Mouse (Mus musculus) forebrain, embryonic 14.5 days (tissue): ENCODE data around the gene Dach1. TPM values are rescaled to one million over a fixed set of nuclear protein-coding genes. Genes with fewer than 3 reads are reported as not detected.
A peak's percentile ranks its signal among the peaks of the same experiment; 100 is the strongest.

Source experiments
- ATAC-seq: fragments of 200-750 bp; cut with Nextera tagmentation; 2 replicates; pipeline ENCODE4 v1.8.0; 2017; ENCODE audit warnings: mild to moderate bottlenecking, moderate library complexity
- DNase-seq: peaks from one replicate; pipeline ENCODE4 v3.0.0-alpha.2; 2015; ENCODE audit warnings: low spot score
- H3K27ac ChIP-seq: fragments of 300-500 bp; sonication (generic); 2 replicates; pipeline ENCODE4 v1.5.1; 2014; ENCODE audit warnings: low read depth, mild to moderate bottlenecking, control low read depth, low read length, moderate library complexity
- H3K27me3 ChIP-seq: fragments of 300-500 bp; sonication (generic); replicated peaks from 2 replicates; pipeline ENCODE4 v1.6.1; 2014; ENCODE audit warnings: low read length, control low read depth, mixed read lengths; ENCODE audit not compliant: control insufficient read depth, insufficient read depth
- H3K36me3 ChIP-seq: fragments of 300-500 bp; sonication (generic); 2 replicates; pipeline ENCODE4 v1.6.1; 2014; ENCODE audit warnings: low read length, control low read depth; ENCODE audit not compliant: control insufficient read depth, insufficient read depth
- H3K4me1 ChIP-seq: fragments of 300-500 bp; sonication (generic); 2 replicates; pipeline ENCODE4 v1.6.1; 2014; ENCODE audit warnings: antibody characterized with exemption, low read length, control low read depth; ENCODE audit not compliant: control insufficient read depth, insufficient read depth
- H3K4me2 ChIP-seq: fragments of 300-500 bp; sonication (generic); 2 replicates; pipeline ENCODE4 v1.6.1; 2014; ENCODE audit warnings: mild to moderate bottlenecking, control low read depth, low read length
- H3K4me3 ChIP-seq: fragments of 300-500 bp; sonication (generic); 2 replicates; pipeline ENCODE4 v1.5.1; 2014; ENCODE audit warnings: low read depth, low read length, control low read depth
- H3K9ac ChIP-seq: fragments of 300-500 bp; sonication (generic); 2 replicates; pipeline ENCODE4 v1.6.1; 2014; ENCODE audit warnings: mild to moderate bottlenecking, low read length, control low read depth, moderate library complexity
- H3K9me3 ChIP-seq: fragments of 300-500 bp; sonication (generic); replicated peaks from 2 replicates; pipeline ENCODE4 v1.6.1; 2016; ENCODE audit warnings: low read length, control low read depth, mixed read lengths; ENCODE audit not compliant: control insufficient read depth
- WGBS: fragments of 180-500 bp; shearing (Covaris S2); extraction: QIAGEN DNeasy Blood & Tissue Kit; methylation state at CpG from one replicate; pipeline ENCODE4 v1.1.7; 2014; 5-methylcytosine and 5-hydroxymethylcytosine counted together
- polyA plus RNA-seq: library from polyadenylated mRNA; unstranded; fragments of >200 nt; fragmentation: Nextera tagmentation; extraction: Ambion mirVana; gene quantifications from 2 replicates; pipeline ENCODE4 v1.2.1, GENCODE M21; 2014

The Dach1 gene
- polyA plus RNA-seq, 1 experiment from 2014 or later: 10.8 TPM

- H3K4me1 ChIP-seq: no peaks in the 10 kb centered on the region
- no peak overlapping the region for H3K4me2 ChIP-seq
- no peak for ATAC-seq
- no peaks in the 10 kb centered on the region for H3K36me3 ChIP-seq
- H3K9me3 ChIP-seq: no peaks in the 10 kb centered on the region
- H3K27me3 ChIP-seq: no peaks in the 10 kb centered on the region
- no peak overlapping the region for H3K9ac ChIP-seq
- no peak overlapping the region for H3K27ac ChIP-seq
- no peak overlapping the region for H3K4me3 ChIP-seq
- 66% methylated on average over 2 of the region's 2 CpGs for WGBS
- no peak for DNase-seq
Observed at GRCm38 (mm10) chr14:98087355-98087754, 82.2 kb downstream of the Dach1 start.

- H3K27ac ChIP-seq: no peak overlapping the region
- H3K36me3 ChIP-seq: no peaks in the 10 kb centered on the region
- H3K27me3 ChIP-seq: no peaks in the 10 kb centered on the region
- WGBS: 85% methylated on average over 4 of the region's 4 CpGs
- no peak for DNase-seq
- no peak overlapping the region for H3K9ac ChIP-seq
- H3K4me1 ChIP-seq: no peaks in the 10 kb centered on the region
- H3K9me3 ChIP-seq: no peaks in the 10 kb centered on the region
- H3K4me2 ChIP-seq: no peak overlapping the region
- H3K4me3 ChIP-seq: no peak overlapping the region
- ATAC-seq: no peak
Observed at GRCm38 (mm10) chr14:98086794-98087193, 82.8 kb downstream of the Dach1 start.

GRCm38 (mm10) chr14:98085141-98085540 lies 84.4 kb downstream of the Dach1 start:
- Histone ChIP-seq H3K36me3 (no peaks in the 10 kb centered on the region), H3K27me3 (peaks cover under 1% of the 10 kb centered on the region; the same call in 1 of the 2 replicates), H3K27ac (no peak overlapping the region), H3K9ac (no peak overlapping the region), H3K9me3 (no peaks in the 10 kb centered on the region), H3K4me2 (no peak overlapping the region), H3K4me1 (no peaks in the 10 kb centered on the region; the same call in none of the 2 replicates), H3K4me3 (no peak overlapping the region)
- DNase-seq (no peak), ATAC-seq (no peak)
- WGBS: 76% methylated on average over 5 of the region's 5 CpGs

- H3K27me3 ChIP-seq: peaks cover 3% of the 10 kb centered on the region; the same call in 1 of the 2 replicates
- WGBS: 39% methylated on average over 1 of the region's 1 CpGs
- no peaks in the 10 kb centered on the region for H3K36me3 ChIP-seq
- no peak overlapping the region for H3K4me3 ChIP-seq
- no peak for ATAC-seq
- no peaks in the 10 kb centered on the region for H3K9me3 ChIP-seq
- no peak for DNase-seq
- no peaks in the 10 kb centered on the region; the same call in none of the 2 replicates for H3K4me1 ChIP-seq
- H3K27ac ChIP-seq: no peak overlapping the region
- H3K9ac ChIP-seq: no peak overlapping the region
- no peak overlapping the region for H3K4me2 ChIP-seq
Observed at GRCm38 (mm10) chr14:98084720-98085119, 84.8 kb downstream of the Dach1 start.

- H3K9ac ChIP-seq: no peak overlapping the region
- H3K27me3 ChIP-seq: peaks cover 3% of the 10 kb centered on the region; the same call in 1 of the 2 replicates
- no peak for DNase-seq
- WGBS: 16% methylated on average over 1 of the region's 1 CpGs
- no peak overlapping the region for H3K27ac ChIP-seq
- no peak overlapping the region for H3K4me3 ChIP-seq
- ATAC-seq: no peak
- no peaks in the 10 kb centered on the region for H3K9me3 ChIP-seq
- H3K36me3 ChIP-seq: no peaks in the 10 kb centered on the region
- no peak overlapping the region for H3K4me2 ChIP-seq
- H3K4me1 ChIP-seq: no peaks in the 10 kb centered on the region; the same call in none of the 2 replicates
Observed at GRCm38 (mm10) chr14:98083419-98083818, 86.1 kb downstream of the Dach1 start.

- H3K27ac ChIP-seq: no peak overlapping the region
- H3K4me1 ChIP-seq: no peaks in the 10 kb centered on the region; the same call in none of the 2 replicates
- H3K9me3 ChIP-seq: no peaks in the 10 kb centered on the region
- no peak for ATAC-seq
- 44% methylated on average over 6 of the region's 6 CpGs for WGBS
- no peak for DNase-seq
- no peak overlapping the region for H3K9ac ChIP-seq
- peaks cover 3% of the 10 kb centered on the region; the same call in 1 of the 2 replicates for H3K27me3 ChIP-seq
- no peaks in the 10 kb centered on the region for H3K36me3 ChIP-seq
- H3K4me3 ChIP-seq: no peak overlapping the region
- H3K4me2 ChIP-seq: no peak overlapping the region
Observed at GRCm38 (mm10) chr14:98080014-98080413, 89.6 kb downstream of the Dach1 start.

- Histone ChIP-seq H3K4me1 (no peaks in the 10 kb centered on the region; the same call in none of the 2 replicates), H3K9ac (no peak overlapping the region), H3K4me2 (no peak overlapping the region), H3K9me3 (no peaks in the 10 kb centered on the region), H3K27me3 (peaks cover 3% of the 10 kb centered on the region; the same call in 1 of the 2 replicates), H3K4me3 (no peak overlapping the region), H3K36me3 (no peaks in the 10 kb centered on the region), H3K27ac (no peak overlapping the region)
- no peak for ATAC-seq
- no peak for DNase-seq
Observed at GRCm38 (mm10) chr14:98077996-98078395, 91.6 kb downstream of the Dach1 start.

GRCm38 (mm10) chr14:98073421-98074080 lies 96.0 kb downstream of the Dach1 start:
- no peaks in the 10 kb centered on the region for H3K9me3 ChIP-seq
- no peak for DNase-seq
- 5% methylated on average over 12 of the region's 12 CpGs for WGBS

More at GRCm38 (mm10) chr14:98073421-98074080, 96.0 kb downstream of the Dach1 start:
- Histone ChIP-seq H3K36me3 (no peaks in the 10 kb centered on the region), H3K27me3 (no peaks in the 10 kb centered on the region), H3K27ac (no peak overlapping the region; the same call in 1 of the 2 replicates), H3K4me3 (0 out of 2 replicates have a peak overlapping the region, but pooled peaks have one; percentile 5), H3K4me1 (peaks cover 16% of the 10 kb centered on the region), H3K4me2 (peak overlapping the region; percentile 44), H3K9ac (0 out of 2 replicates have a peak overlapping the region, but pooled peaks have one; percentile 10)
- ATAC-seq: peak; percentile 89
